Mouse (Mus musculus) adrenal gland, postnatal 10 days (tissue): ENCODE results near the gene Olfr344. TPM values are rescaled to one million over a fixed set of nuclear protein-coding genes. Genes with fewer than 3 reads are reported as not detected.

Source experiments
- DNase-seq: peaks from one replicate; pipeline ENCODE4 v3.0.0; 2021; ENCODE audit warnings: mixed read lengths
- long read RNA-seq, 2 experiments: library from polyadenylated mRNA; stranded (forward); transcript quantifications; one replicate each; pipeline ENCODE4 v2.0.0; 2021
- total RNA-seq, 2 experiments: library from RNA; stranded (reverse); gene quantifications; 2 replicates each; pipeline ENCODE4 v1.2.3; 2021

Olfr344 gene
- under 1 TPM in 1 of 2 experiments, not detected in 1; 0.03 TPM for total RNA-seq
- long read RNA-seq, experiment 1, result 0 reads
- long read RNA-seq, experiment 2, result 0 reads

DNA sequence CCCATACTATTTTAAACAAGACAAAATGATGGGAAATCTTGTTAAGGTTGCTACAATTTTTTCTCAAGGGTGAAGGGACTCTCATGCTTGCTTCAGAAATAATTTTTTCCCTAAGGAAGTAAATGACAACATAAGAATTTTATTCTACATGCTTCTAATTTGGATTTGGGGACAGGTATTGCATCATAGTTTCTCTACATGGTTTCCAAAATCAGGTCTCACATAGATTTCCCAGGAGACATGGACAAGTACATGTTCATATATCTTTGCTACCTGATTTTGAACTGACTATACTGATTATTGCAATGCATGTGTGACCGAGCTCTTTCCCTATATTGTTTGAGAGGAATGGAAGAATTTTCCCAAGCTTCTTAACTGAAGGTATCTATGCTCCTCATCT lies at the start of gene Olfr344:
TSS of gene Olfr344 (plus strand) at position 301 of the 400 bp plus-strand sequence.
- DNase-seq, result no peak

DNA sequence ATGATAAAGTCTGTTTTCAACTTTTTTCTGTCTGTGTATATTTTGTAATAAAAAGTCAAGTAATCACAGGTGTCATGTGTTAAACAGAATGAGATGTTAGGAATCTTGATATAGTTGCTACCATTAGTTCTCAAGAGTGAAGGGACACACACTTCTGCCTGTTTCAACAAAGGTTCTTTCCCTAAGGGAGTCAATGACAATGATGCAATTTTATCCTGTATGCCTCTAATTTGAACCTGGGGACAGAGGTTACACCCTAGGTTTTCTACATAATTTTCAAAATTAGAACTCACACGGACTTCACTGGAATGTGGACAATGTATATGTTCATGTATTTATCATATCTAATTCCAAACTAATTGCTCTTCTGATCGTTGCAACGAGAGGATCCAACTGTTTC lies 41.8 kb upstream of the Olfr344 start, which contains the start of gene Olfr342:
TSS of gene Olfr342 (plus strand) at position 301 of the 400 bp plus-strand sequence.
- no peak for DNase-seq

DNA sequence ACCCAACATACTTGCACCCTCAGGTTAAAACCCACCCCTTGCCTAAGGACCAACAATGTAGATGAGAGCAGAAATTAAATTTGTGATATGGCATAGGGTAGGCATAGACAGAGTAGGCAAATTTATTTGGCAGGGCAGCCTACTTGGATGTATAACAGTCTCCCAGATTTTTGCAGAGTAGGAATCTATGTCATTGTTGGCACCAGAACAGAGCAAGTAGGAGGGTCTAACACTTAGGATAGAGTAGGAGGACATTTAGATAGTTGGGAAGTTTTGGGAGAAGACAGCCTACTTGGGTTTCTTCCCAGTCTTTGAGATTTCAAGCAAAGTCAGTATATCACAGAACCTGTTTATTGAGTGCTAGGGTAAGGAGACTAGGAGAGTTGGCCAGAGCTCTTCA lies 1.3 kb upstream of the Olfr344 start:
- DNase-seq, result no peak

DNA sequence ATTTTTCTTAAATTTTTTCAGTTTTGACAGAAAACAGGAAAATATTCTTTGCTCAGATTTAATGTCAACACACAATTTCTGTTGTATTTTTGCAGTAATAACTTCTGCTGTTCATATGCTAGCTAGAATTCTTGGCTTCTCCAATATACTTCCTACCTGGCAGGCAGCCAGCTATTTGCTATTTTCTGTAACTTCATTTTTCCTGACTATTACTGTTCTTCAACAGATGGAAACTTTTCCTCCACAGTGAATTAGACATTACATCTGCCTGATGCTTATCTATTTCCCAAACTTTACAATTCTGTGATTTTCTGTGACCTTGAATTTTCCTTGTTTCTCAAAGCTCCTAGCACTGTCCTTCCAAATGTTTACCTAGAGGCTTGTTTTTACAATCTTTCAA lies 560 bp downstream of the Olfr344 start:
- no peak for DNase-seq

DNA sequence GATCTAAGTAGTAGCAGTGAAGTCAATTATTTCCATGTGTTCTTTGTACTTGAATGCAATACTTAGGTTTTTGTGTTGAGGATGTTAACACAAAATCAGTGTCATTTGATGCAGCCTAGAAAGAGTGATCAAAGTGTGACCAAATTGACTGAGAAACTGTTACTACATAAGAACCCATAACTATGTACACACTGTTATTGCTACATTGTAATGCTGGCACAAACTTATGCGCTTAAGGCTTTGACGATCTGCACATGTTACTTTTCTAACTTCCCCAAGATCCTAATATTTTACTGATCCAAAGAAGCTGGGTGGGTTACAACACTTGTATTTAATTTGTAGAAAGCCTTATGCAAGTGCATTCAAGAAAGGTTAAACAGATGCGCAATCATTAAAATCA lies 1.4 kb downstream of the Olfr344 start:
- no peak for DNase-seq

Other genes with a start within 250 kb of the Olfr344 start
- under 1 TPM in 1 of 2 experiments, not detected in 1; 0.06 TPM for gene Olfr338, start 193.1 kb upstream of the Olfr344 start, total RNA-seq
- gene Olfr339, start 147.7 kb upstream of the Olfr344 start, total RNA-seq, result not detected
- not detected for gene Olfr340, start 114.1 kb upstream of the Olfr344 start, total RNA-seq
- not detected for gene Olfr341, start 84.2 kb upstream of the Olfr344 start, total RNA-seq
- not detected for gene Olfr342, start 41.7 kb upstream of the Olfr344 start, total RNA-seq
- not detected for gene Olfr345, start 73.4 kb downstream of the Olfr344 start, total RNA-seq
- gene Olfr346, start 119.1 kb downstream of the Olfr344 start, total RNA-seq, result not detected
- not detected for gene Olfr347, start 165.2 kb downstream of the Olfr344 start, total RNA-seq
- gene Olfr348, start 217.6 kb downstream of the Olfr344 start, total RNA-seq, result not detected
- gene Olfr50, start 223.9 kb downstream of the Olfr344 start, total RNA-seq, result not detected